Mouse (Mus musculus): ENCODE measurements around the gene Gm5797.
"Not testable (repeated sequence)": the region's sequence is repeated elsewhere in the genome, so short reads cannot be mapped to it uniquely, and the experiment has no call there.

Gene Gm5797

GRCm38 (mm10) chr14:7332295-7332694 lies at the start of gene Gm5797:
Gene Gm5797 (minus strand): TSS chr14:7332395.
- not testable (repeated sequence) for DNase-seq

- not testable (repeated sequence) for DNase-seq
Measured at GRCm38 (mm10) chr14:7365034-7365433, 32.8 kb upstream of the Gm5797 start, which contains the start of gene Gm8374. Gene Gm8374 (minus strand): TSS chr14:7365134.

GRCm38 (mm10) chr14:7315093-7315492 lies 17.1 kb downstream of the Gm5797 start:
- DNase-seq, result peak; percentile 68

GRCm38 (mm10) chr14:7314661-7315060 lies 17.5 kb downstream of the Gm5797 start, which contains the start of gene Gm3739:
Gene Gm3739 (minus strand): TSS chr14:7315049.
- DNase-seq, result not testable (repeated sequence)
